Mouse (Mus musculus) Muller cell, postnatal 12 days (primary cell): ENCODE measurements around the gene Il18.
"Not testable (repeated sequence)": the region's sequence is repeated elsewhere in the genome, so short reads cannot be mapped to it uniquely, and the experiment has no call there.

Experiments
- DNase-seq: peaks from one replicate; pipeline ENCODE4 v3.0.0-alpha.2; 2015; ENCODE audit errors: inconsistent ontology term

Gene Il18

GRCm38 (mm10) chr9:50603998-50604324 is 49.3 kb downstream of the Il18 start:
- no peak for DNase-seq

GRCm38 (mm10) chr9:50604338-50604737 is 49.7 kb downstream of the Il18 start:
- no peak for DNase-seq

GRCm38 (mm10) chr9:50612115-50612514 is 57.5 kb downstream of the Il18 start:
- DNase-seq = no peak

GRCm38 (mm10) chr9:50616161-50616560 is 61.5 kb downstream of the Il18 start:
- DNase-seq = no peak

GRCm38 (mm10) chr9:50616766-50617603 is 62.4 kb downstream of the Il18 start, which contains the start of the genes Pih1d2 and Nkapd1:
Gene Pih1d2 (plus strand): TSS chr9:50617321.
Gene Nkapd1 (minus strand): TSS chr9:50617464.
- peak; percentile 92 for DNase-seq

- no peak for DNase-seq
Measured at GRCm38 (mm10) chr9:50617794-50618330, 63.2 kb downstream of the Il18 start.

- DNase-seq = not testable (repeated sequence)
Measured at GRCm38 (mm10) chr9:50630903-50631302, 76.3 kb downstream of the Il18 start.
